Mouse (Mus musculus) liver, embryonic 14.5 days (tissue): ENCODE data around the gene Olfr191.
"Not testable (repeated sequence)": the region's sequence is repeated elsewhere in the genome, so short reads cannot be mapped to it uniquely, and the experiment has no call there.

Source experiments
- CTCF ChIP-seq: IDR thresholded peaks from 2 replicates; pipeline ENCODE4 v1.5.1; 2016; ENCODE audit warnings: antibody characterized with exemption, low read depth, control low read depth
- EP300 ChIP-seq: IDR thresholded peaks from 2 replicates; pipeline ENCODE4 v1.6.1; 2016; ENCODE audit warnings: antibody characterized with exemption, low read depth

DNA sequence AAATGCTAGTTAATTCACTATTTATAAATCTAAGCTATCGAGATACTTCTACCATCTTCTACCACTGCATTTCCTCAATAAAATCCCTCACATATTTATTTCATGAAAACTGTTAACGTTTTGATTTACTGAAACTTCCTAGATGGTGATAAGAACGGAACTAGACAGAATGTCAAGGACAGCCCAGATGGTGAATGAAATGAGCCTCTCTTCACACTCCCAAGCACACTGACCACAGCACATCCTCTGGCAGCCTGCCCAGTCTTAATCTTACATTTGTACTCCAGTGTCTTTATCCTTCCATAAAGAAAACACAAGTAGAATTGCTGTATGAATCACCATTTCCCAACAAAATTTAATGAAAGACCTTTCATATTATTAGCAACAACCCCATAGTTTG, 27.2 kb downstream of the Olfr191 start:
- TF ChIP-seq CTCF, EP300: not testable (repeated sequence)
